Mouse (Mus musculus) heart, postnatal 0 days (tissue): ENCODE data around the gene Fam107a.

Experiments used
- CTCF ChIP-seq: IDR thresholded peaks from 2 replicates; pipeline ENCODE4 v1.5.1; 2016; ENCODE audit warnings: antibody characterized with exemption, control low read depth, low read depth
- EP300 ChIP-seq: IDR thresholded peaks from 2 replicates; pipeline ENCODE4 v1.6.1; 2016; ENCODE audit warnings: antibody characterized with exemption, low read depth

- TF ChIP-seq CTCF, result no peak
- TF ChIP-seq EP300, result no peak
These were observed 48.0 kb upstream of the Fam107a start for GRCm38 (mm10) chr14:8365833-8366232.
